Mouse (Mus musculus) intestine, embryonic 16.5 days (tissue): ENCODE measurements around the gene Rbfox3. TPM values are rescaled to one million over a fixed set of nuclear protein-coding genes. Genes with fewer than 3 reads are reported as not detected.

ENCODE experiments used
- ATAC-seq: fragments of 200-750 bp; cut with Nextera tagmentation; 2 replicates; pipeline ENCODE4 v1.8.0; 2017; ENCODE audit warnings: moderate TSS enrichment, moderate library complexity
- H3K27ac ChIP-seq: fragments of 300-500 bp; sonication (generic); 2 replicates; pipeline ENCODE4 v1.5.1; 2014; ENCODE audit warnings: mild to moderate bottlenecking, low read length
- H3K27me3 ChIP-seq: fragments of 300-500 bp; sonication (generic); replicated peaks from 2 replicates; pipeline ENCODE4 v1.6.1; 2014; ENCODE audit warnings: low read length, control low read depth, mixed read lengths; ENCODE audit not compliant: control insufficient read depth, insufficient read depth
- H3K36me3 ChIP-seq: fragments of 300-500 bp; sonication (generic); 2 replicates; pipeline ENCODE4 v1.6.1; 2014; ENCODE audit warnings: low read length, control low read depth; ENCODE audit not compliant: control insufficient read depth, insufficient read depth
- H3K4me1 ChIP-seq: fragments of 300-500 bp; sonication (generic); 2 replicates; pipeline ENCODE4 v1.6.1; 2014; ENCODE audit warnings: low read length, control low read depth, mixed read lengths; ENCODE audit not compliant: control insufficient read depth, insufficient read depth
- H3K4me2 ChIP-seq: fragments of 300-500 bp; sonication (generic); 2 replicates; pipeline ENCODE4 v1.6.1; 2014; ENCODE audit warnings: low read depth, low read length, control low read depth
- H3K4me3 ChIP-seq: fragments of 300-500 bp; sonication (generic); 2 replicates; pipeline ENCODE4 v1.5.1; 2014; ENCODE audit warnings: mild to moderate bottlenecking, low read length
- H3K9ac ChIP-seq: fragments of 300-500 bp; sonication (generic); 2 replicates; pipeline ENCODE4 v1.6.1; 2014; ENCODE audit warnings: low read depth, low read length
- H3K9me3 ChIP-seq: fragments of 300-500 bp; sonication (generic); 2 replicates; pipeline ENCODE4 v1.6.1; 2016; ENCODE audit warnings: low read length, control low read depth; ENCODE audit not compliant: control insufficient read depth
- WGBS: fragments of 180-500 bp; shearing (Covaris S2); extraction: QIAGEN DNeasy Blood & Tissue Kit; methylation state at CpG from one replicate; pipeline ENCODE4 v1.1.7; 2014; 5-methylcytosine and 5-hydroxymethylcytosine counted together
- polyA plus RNA-seq: library from polyadenylated mRNA; unstranded; fragments of >200 nt; fragmentation: Nextera tagmentation; extraction: Ambion mirVana; gene quantifications from 2 replicates; pipeline ENCODE4 v1.2.1, GENCODE M21; 2015

Gene Rbfox3
- polyA plus RNA-seq, 1 experiment from 2014 or later = 0.98 TPM

DNA sequence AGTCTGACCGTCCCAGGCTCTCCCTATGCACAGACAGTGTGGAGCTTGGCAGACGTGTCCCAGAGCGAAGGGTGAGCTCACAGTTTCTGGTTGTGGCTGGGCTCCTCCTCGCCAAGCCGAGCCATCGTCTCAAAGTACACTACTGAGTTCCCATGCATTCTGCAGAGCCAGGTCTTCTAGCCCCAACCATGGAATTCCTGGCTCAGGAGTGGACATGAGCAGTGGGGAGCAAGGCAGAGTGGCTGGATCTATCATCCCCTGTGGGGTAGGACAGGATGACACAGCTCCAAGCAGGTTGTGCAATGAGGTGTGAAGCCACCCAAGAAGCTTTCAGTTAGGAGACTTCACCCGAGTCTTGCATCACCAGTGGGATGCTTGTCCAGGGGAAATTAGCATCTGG, 338.4 kb downstream of the Rbfox3 start:
- WGBS = 68% methylated on average over 7 of the region's 7 CpGs
- ATAC-seq = no peak
- Histone ChIP-seq H3K36me3 (no peaks in the 10 kb centered on the region), H3K9me3 (no peaks in the 10 kb centered on the region), H3K4me2 (no peak overlapping the region), H3K4me1 (no peaks in the 10 kb centered on the region), H3K27me3 (peaks cover 48% of the 10 kb centered on the region), H3K27ac (no peak overlapping the region), H3K9ac (no peak overlapping the region), H3K4me3 (no peak overlapping the region)

DNA sequence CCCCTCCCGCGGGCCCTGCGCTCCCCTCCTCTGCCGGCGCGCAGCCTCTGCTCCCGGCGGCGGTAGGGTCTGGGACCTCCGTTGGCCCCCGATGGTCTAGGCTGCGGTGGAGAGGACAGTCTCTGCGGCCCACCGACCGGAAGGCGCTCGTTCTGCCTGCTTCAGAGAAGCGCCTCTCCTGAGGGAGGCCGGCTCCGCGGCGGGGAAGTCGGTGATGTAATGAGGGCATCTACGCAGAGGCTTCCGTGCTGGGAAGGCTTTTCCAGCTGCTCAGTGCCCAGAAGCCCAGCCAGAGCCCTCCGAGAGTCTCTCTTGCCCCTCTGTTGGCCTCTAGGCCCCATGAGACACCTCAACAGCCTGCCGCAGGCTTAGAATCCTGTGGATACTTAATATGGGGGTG, 341.2 kb downstream of the Rbfox3 start:
- Histone ChIP-seq H3K4me3 (no peak overlapping the region), H3K9ac (no peak overlapping the region), H3K9me3 (no peaks in the 10 kb centered on the region), H3K4me2 (no peak overlapping the region), H3K27me3 (peaks cover 65% of the 10 kb centered on the region), H3K4me1 (no peaks in the 10 kb centered on the region), H3K27ac (no peak overlapping the region), H3K36me3 (no peaks in the 10 kb centered on the region)
- WGBS = 1% methylated on average over 27 of the region's 27 CpGs
- no peak for ATAC-seq

DNA sequence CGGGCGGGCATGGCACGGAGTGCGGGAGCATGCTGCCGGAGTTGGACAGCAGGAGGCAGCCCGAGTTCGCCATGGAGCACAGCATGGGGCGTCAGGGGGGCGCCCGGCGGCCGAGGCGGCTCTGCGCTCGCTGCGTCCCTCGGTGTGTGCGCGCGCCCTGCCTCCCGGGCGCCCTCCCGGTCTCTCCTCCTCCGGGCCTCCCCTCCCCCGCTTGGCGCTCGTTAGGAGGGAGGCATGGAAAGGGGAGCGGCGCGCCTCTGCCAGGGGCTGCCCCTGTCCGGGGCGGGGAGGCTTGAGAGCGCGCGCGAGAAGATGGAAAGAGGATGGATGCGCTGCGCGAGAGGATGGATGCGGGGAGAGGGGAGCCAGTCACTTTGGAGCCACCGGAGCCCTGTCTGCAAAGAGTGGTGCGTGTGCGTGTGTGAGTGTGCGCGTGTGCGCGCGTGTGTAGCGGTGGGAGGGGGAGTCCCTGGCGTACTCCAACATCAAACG, 341.8 kb downstream of the Rbfox3 start:
- Histone ChIP-seq H3K9me3 (no peaks in the 10 kb centered on the region), H3K36me3 (no peaks in the 10 kb centered on the region), H3K27ac (no peak overlapping the region), H3K4me3 (no peak overlapping the region), H3K4me1 (no peaks in the 10 kb centered on the region), H3K9ac (no peak overlapping the region), H3K4me2 (0 out of 2 replicates have a peak overlapping the region, but pooled peaks have one; percentile 10), H3K27me3 (peaks cover 65% of the 10 kb centered on the region)
- no peak for ATAC-seq
- WGBS = under 1% methylated on average over 47 of the region's 51 CpGs

DNA sequence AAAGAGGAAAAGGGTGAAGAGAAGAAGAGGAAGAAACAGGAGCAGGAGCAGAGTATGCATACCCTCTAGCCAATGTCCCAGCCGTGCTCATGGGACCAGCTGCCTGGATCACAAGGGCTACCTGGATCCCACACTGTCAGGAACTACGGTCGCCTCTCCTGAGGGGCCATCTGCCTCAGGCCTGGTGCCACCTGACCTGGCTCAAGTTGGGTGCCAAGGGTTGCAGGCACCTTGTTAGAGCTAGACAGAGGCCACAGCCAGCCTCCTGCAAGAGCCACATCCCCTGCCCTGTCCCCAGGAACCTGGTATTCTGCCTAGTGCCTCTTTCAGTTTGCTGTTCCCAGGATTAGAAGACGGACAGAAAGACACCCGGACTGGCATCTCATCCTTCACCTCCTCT, 347.5 kb downstream of the Rbfox3 start:
- no peak overlapping the region for H3K4me3 ChIP-seq
- no peak for ATAC-seq
- no peak overlapping the region for H3K27ac ChIP-seq
- H3K9me3 ChIP-seq = no peaks in the 10 kb centered on the region
- no peak overlapping the region for H3K9ac ChIP-seq
- H3K36me3 ChIP-seq = no peaks in the 10 kb centered on the region
- WGBS = 79% methylated on average over 5 of the region's 5 CpGs
- peaks cover 26% of the 10 kb centered on the region for H3K27me3 ChIP-seq
- no peak overlapping the region for H3K4me2 ChIP-seq
- no peaks in the 10 kb centered on the region for H3K4me1 ChIP-seq

DNA sequence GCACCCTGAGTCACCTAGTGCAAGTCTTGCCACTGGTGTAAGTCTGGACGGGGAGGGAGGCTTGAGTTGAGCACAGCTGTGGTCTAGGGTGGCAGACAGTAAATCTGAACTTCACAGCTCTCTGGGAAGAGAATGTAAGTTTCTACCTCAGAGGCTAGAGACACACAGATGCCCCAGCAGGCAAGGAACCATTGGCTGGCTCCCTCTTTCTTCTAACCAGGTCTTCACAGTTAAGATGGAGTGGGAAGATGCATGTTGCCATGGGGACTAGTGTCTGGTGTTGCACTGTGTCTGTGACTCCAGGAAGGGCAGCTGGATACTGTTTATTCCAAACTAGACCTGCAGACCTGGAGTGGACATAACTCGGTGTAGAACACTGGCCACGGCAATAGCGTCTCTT, 348.6 kb downstream of the Rbfox3 start:
- Histone ChIP-seq H3K4me1 (no peaks in the 10 kb centered on the region), H3K36me3 (no peaks in the 10 kb centered on the region), H3K27ac (no peak overlapping the region), H3K9me3 (no peaks in the 10 kb centered on the region), H3K4me2 (no peak overlapping the region), H3K4me3 (no peak overlapping the region), H3K27me3 (peaks cover 16% of the 10 kb centered on the region), H3K9ac (no peak overlapping the region)
- no peak for ATAC-seq
- 77% methylated on average over 4 of the region's 4 CpGs for WGBS

DNA sequence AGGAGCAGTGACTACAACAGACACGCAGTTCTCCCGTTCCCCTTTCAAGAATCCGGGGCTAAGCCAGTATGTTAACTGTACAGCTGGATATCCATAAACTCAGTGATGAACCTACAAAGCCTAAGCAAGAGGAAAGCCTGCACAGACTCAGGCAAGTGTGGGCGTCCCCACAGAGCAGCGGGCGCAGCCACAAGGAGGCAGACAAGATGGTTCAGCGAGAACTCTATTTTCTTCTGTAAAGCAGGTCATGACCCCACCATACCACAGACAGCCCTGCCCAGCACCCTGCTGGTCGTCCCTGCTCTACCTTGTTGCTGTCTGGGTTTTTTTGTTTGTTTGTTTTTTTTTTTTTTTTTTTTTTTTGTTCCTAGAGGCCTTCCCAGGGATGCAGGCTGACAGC, 353.2 kb downstream of the Rbfox3 start:
- Histone ChIP-seq H3K36me3 (no peaks in the 10 kb centered on the region), H3K27me3 (no peaks in the 10 kb centered on the region; the same call in 1 of the 2 replicates), H3K4me2 (no peak overlapping the region), H3K9ac (no peak overlapping the region), H3K9me3 (no peaks in the 10 kb centered on the region), H3K27ac (no peak overlapping the region), H3K4me3 (no peak overlapping the region), H3K4me1 (no peaks in the 10 kb centered on the region)
- ATAC-seq = no peak
- 56% methylated on average over 8 of the region's 8 CpGs for whole genome bisulfite sequencing

DNA sequence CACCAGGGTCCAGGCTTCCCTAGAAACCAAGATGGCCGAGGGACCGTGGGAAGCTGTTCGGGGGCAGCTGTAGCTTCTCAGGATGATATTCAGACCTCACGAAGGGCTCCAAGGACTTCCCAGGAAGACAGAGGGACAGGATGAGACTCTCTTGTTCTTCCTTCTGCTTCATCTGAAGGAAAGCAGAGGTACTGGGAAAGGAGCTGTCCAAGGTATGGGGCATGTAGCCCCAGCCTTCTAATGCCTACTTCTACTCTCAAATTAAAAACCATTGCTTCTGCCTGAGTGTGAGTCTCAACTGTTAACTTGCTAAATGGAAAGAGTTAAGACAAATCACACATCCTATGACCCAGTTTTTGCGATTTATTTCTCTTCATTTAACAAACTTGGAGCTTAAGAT, 355.8 kb downstream of the Rbfox3 start:
- Histone ChIP-seq H3K27ac (no peak overlapping the region), H3K4me3 (no peak overlapping the region), H3K4me2 (no peak overlapping the region), H3K27me3 (no peaks in the 10 kb centered on the region; the same call in 1 of the 2 replicates), H3K4me1 (0 out of 2 replicates have a peak, but pooled peaks cover 4% of the 10 kb centered on the region), H3K9ac (no peak overlapping the region), H3K9me3 (no peaks in the 10 kb centered on the region), H3K36me3 (no peaks in the 10 kb centered on the region)
- ATAC-seq = no peak
- 56% methylated on average over 5 of the region's 5 CpGs for WGBS

DNA sequence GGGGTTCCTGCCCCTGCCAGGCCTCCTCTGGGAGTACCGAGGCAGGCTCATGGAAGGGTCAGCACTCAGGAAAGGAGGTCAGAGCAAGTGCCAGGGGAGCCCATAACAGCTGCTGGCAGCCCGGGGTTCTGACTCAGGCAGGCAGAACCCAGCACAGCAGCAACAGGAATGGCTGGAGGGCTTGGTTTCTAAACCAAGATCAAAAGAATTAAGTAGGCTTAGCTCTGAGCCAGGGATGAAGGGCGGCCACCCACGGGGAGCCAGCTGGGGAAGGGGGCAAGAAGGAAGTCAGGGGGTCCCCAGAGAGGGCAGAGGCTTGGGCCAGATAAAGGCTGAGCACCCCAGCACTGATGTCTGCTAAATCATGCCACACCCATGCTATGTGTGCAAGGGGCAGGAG, 356.9 kb downstream of the Rbfox3 start:
- no peak overlapping the region for H3K9ac ChIP-seq
- ATAC-seq = no peak
- H3K4me2 ChIP-seq = no peak overlapping the region
- H3K9me3 ChIP-seq = no peaks in the 10 kb centered on the region
- H3K4me1 ChIP-seq = 0 out of 2 replicates have a peak, but pooled peaks cover 4% of the 10 kb centered on the region
- H3K36me3 ChIP-seq = no peaks in the 10 kb centered on the region
- H3K4me3 ChIP-seq = no peak overlapping the region
- H3K27me3 ChIP-seq = no peaks in the 10 kb centered on the region; the same call in 1 of the 2 replicates
- WGBS = 16% methylated on average over 4 of the region's 4 CpGs
- no peak overlapping the region for H3K27ac ChIP-seq

DNA sequence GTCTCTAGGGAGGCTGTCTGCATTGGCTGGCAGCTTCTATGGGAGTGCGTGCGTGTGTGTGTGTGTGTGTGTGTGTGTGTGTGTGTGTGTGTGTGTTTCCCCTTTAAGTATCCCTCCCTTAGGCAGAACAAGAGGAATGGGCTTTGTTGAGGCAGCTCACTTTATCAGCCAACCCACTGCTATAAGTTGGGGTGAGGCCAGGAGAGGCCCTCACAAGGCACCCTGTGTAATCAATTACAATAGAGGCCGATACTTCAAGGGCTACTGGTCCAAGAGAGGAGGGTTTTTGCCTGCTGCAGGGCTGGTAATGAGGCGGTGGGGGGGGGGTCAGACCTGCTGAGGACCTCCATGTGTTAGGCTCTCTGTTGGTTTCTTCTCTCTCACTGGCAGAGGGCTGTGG, 357.5 kb downstream of the Rbfox3 start:
- Histone ChIP-seq H3K4me2 (no peak overlapping the region), H3K36me3 (no peaks in the 10 kb centered on the region), H3K27ac (no peak overlapping the region), H3K9me3 (no peaks in the 10 kb centered on the region), H3K4me1 (0 out of 2 replicates have a peak, but pooled peaks cover 4% of the 10 kb centered on the region), H3K4me3 (no peak overlapping the region), H3K9ac (no peak overlapping the region), H3K27me3 (no peaks in the 10 kb centered on the region; the same call in 1 of the 2 replicates)
- 33% methylated on average over 4 of the region's 4 CpGs for WGBS
- no peak for ATAC-seq

DNA sequence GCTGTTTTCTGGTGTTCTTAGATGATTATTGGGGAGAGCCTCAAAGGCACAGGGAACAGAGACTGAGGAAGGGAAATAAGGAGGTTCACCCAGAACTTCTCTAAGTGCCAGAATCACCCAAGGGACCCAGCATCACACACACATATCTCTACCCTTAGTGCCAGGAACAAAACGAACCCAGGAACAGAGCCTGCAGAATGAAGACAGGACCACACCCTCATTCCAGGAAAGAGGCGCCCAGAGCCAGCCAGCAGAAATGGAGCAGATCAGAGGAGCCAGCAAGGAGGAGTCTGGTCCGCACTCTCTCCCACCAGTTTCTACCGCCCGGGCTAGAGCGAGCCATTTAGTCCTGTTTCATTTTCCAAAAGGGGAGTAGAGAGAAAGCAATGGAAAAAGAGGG, 358.4 kb downstream of the Rbfox3 start:
- 0 out of 2 replicates have a peak, but pooled peaks cover 4% of the 10 kb centered on the region for H3K4me1 ChIP-seq
- no peaks in the 10 kb centered on the region for H3K9me3 ChIP-seq
- no peak overlapping the region for H3K27ac ChIP-seq
- H3K9ac ChIP-seq = no peak overlapping the region
- no peak for ATAC-seq
- 47% methylated on average over 6 of the region's 6 CpGs for WGBS
- H3K27me3 ChIP-seq = no peaks in the 10 kb centered on the region; the same call in 1 of the 2 replicates
- H3K4me2 ChIP-seq = no peak overlapping the region
- no peaks in the 10 kb centered on the region for H3K36me3 ChIP-seq
- H3K4me3 ChIP-seq = no peak overlapping the region
